Mouse (Mus musculus) kidney, adult 2 months (tissue): Measurements from ENCODE around the gene Ctnna2. TPM values are rescaled to one million over a fixed set of nuclear protein-coding genes. Genes with fewer than 3 reads are reported as not detected.

ENCODE experiments used
- DNase-seq: peaks from one replicate; pipeline ENCODE4 v3.0.0; 2021
- H3K27ac ChIP-seq: fragments of 200-500 bp; 2 replicates; pipeline ENCODE4 v1.5.1; 2012; ENCODE audit warnings: low read depth, low read length, control low read depth, inconsistent platforms; ENCODE audit not compliant: insufficient read depth
- H3K27me3 ChIP-seq: fragments of 200-500 bp; replicated peaks from 2 replicates; pipeline ENCODE4 v1.6.1; 2012; ENCODE audit warnings: mild to moderate bottlenecking, moderate library complexity, low read length, inconsistent platforms; ENCODE audit not compliant: control insufficient read depth, insufficient read depth
- H3K36me3 ChIP-seq: fragments of 200-500 bp; 2 replicates; pipeline ENCODE4 v1.6.1; 2012; ENCODE audit warnings: mild to moderate bottlenecking, moderate library complexity, low read length, inconsistent platforms; ENCODE audit not compliant: control insufficient read depth, insufficient read depth
- H3K4me1 ChIP-seq: fragments of 200-500 bp; 2 replicates; pipeline ENCODE4 v1.6.1; 2011; ENCODE audit warnings: low read length; ENCODE audit not compliant: control insufficient read depth, insufficient read depth
- H3K4me3 ChIP-seq: fragments of 200-500 bp; 2 replicates; pipeline ENCODE4 v1.5.1; 2011; ENCODE audit warnings: mild to moderate bottlenecking, low read depth, low read length, control low read depth; ENCODE audit not compliant: insufficient read depth
- CTCF ChIP-seq: fragments of 200-500 bp; conservative IDR thresholded peaks from 2 replicates; pipeline ENCODE4 v1.5.1; 2011; ENCODE audit warnings: low read depth, mild to moderate bottlenecking, control low read depth, low read length, moderate library complexity, mixed read lengths; ENCODE audit not compliant: insufficient read depth, insufficient read length
- POLR2A ChIP-seq: fragments of 200-500 bp; IDR thresholded peaks from one replicate; pipeline ENCODE4 v1.6.1; 2011; ENCODE audit warnings: low read depth, low read length, control low read depth
- WGBS: fragments of 180-500 bp; shearing (Covaris S2); methylation state at CpG from one replicate; pipeline ENCODE4 v1.1.7; 2018; 5-methylcytosine and 5-hydroxymethylcytosine counted together
- polyA plus RNA-seq: library from polyadenylated mRNA; depleted of rRNA; stranded (reverse); fragments of >200 nt; gene quantifications from 2 replicates; pipeline ENCODE4 v1.2.3, GENCODE M21; 2012

Gene Ctnna2
- polyA plus RNA-seq, 1 experiment = 0.80 TPM

- Histone ChIP-seq H3K36me3 (no peaks in the 10 kb centered on the region), H3K4me1 (no peaks in the 10 kb centered on the region), H3K4me3 (no peak overlapping the region), H3K27me3 (no peaks in the 10 kb centered on the region), H3K27ac (no peak overlapping the region)
- WGBS = 52% methylated on average over 3 of the region's 3 CpGs
- TF ChIP-seq POLR2A (no peak), CTCF (no peak)
- DNase-seq = no peak
Measured at GRCm38 (mm10) chr6:77817116-77817515, 162.4 kb downstream of the Ctnna2 start.

DNA sequence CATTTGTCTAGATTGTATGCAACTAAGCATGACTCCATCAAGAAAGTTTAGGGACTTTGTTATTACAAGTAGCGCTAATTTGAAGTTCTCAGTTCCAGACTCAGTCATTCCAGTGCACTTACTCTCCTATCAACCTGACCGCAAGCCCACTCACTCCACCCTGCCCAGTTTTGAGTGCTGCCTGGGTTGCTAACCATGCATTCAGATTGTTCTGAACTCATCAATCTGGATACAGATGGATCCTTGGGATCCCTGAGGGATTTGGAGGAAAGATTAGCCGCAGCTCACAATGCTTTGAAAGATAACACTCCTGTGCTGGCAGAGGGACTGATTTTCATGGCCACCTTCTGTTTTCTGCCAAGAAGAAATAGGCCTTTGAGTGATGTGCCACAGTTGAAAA, 168.5 kb downstream of the Ctnna2 start:
- DNase-seq = no peak
- H3K36me3 ChIP-seq = no peaks in the 10 kb centered on the region
- H3K27ac ChIP-seq = no peak overlapping the region
- WGBS = 77% methylated on average over 3 of the region's 3 CpGs
- no peak overlapping the region for H3K4me3 ChIP-seq
- TF ChIP-seq POLR2A = no peak
- TF ChIP-seq CTCF = no peak
- H3K4me1 ChIP-seq = no peaks in the 10 kb centered on the region
- no peaks in the 10 kb centered on the region for H3K27me3 ChIP-seq

GRCm38 (mm10) chr6:77802604-77803003, 176.9 kb downstream of the Ctnna2 start:
- TF ChIP-seq POLR2A = no peak
- no peak for TF ChIP-seq CTCF
- WGBS = 89% methylated on average over 3 of the region's 3 CpGs

GRCm38 (mm10) chr6:77783342-77783741, 196.2 kb downstream of the Ctnna2 start:
- 76% methylated on average over 3 of the region's 3 CpGs for WGBS
- DNase-seq = no peak
- Histone ChIP-seq H3K4me1 (no peaks in the 10 kb centered on the region), H3K4me3 (no peak overlapping the region), H3K27ac (no peak overlapping the region), H3K36me3 (no peaks in the 10 kb centered on the region), H3K27me3 (no peaks in the 10 kb centered on the region)
- TF ChIP-seq CTCF = no peak
- no peak for TF ChIP-seq POLR2A

More at GRCm38 (mm10) chr6:77802604-77803003, 176.9 kb downstream of the Ctnna2 start:
- no peaks in the 10 kb centered on the region for H3K36me3 ChIP-seq
- DNase-seq = no peak
- no peak overlapping the region for H3K27ac ChIP-seq
- H3K27me3 ChIP-seq = no peaks in the 10 kb centered on the region
- no peak overlapping the region for H3K4me3 ChIP-seq
- H3K4me1 ChIP-seq = no peaks in the 10 kb centered on the region

DNA sequence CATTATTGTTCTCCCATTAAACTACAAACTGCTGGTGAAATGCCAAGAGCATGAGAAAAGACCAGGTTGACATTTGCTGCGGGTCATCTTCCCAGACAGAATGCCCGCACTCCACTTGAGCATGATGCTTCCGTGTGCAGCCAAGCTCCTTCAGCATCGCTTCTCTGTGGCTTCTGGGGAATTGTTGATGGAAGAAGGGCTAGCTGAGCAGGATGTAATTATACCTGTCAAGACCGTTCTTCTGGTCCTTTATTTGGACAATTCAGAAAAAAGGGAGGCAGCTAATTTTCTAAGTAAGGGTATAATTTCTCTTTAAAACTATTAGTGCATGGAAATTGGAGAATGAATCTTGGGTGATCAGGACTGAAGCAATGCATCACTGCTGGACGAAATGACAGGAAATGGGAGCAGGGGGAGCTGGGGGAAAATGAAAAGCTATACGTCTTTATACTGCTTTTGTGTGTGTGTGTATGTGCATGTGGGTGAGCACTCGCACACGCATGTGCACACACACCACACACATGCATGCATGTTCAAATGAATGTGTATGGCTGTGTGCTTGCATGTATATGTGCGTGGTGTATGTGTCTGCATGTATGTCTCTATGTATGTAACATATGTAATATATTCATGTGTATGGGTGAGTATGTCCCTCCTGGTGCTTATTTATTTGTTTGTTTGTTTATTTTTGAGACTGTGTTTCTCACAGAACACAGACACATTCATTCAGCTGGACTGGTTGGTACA, 211.0 kb downstream of the Ctnna2 start:
- TF ChIP-seq POLR2A (no peak), CTCF (no peak)
- Histone ChIP-seq H3K4me3 (no peak overlapping the region), H3K36me3 (no peaks in the 10 kb centered on the region), H3K27me3 (no peaks in the 10 kb centered on the region), H3K27ac (no peak overlapping the region), H3K4me1 (no peaks in the 10 kb centered on the region)
- 75% methylated on average over 10 of the region's 10 CpGs for WGBS
- no peak for DNase-seq

DNA sequence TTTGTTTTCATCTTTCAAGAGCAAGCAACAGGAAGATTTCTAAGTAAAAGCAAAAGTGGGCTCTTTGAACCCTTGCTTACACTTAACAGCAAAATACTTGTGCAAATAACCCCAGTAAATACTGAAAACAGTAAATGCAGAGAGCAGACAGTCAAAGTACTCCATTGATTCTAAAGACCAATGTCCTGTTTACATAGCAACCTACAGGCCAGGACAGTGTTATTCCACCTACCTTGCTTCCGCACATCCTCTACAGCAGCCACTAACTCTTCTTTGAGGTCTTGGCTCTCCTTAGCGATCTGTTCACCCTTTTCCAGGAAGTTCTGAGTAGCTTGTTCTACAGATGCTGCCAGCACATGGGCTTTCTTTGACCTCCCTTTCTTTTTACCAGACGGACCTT, 221.3 kb downstream of the Ctnna2 start:
- TF ChIP-seq CTCF (no peak), POLR2A (no peak)
- no peak for DNase-seq
- no peak overlapping the region for H3K27ac ChIP-seq
- H3K27me3 ChIP-seq = no peaks in the 10 kb centered on the region
- 78% methylated on average over 3 of the region's 3 CpGs for WGBS
- no peaks in the 10 kb centered on the region for H3K36me3 ChIP-seq
- H3K4me3 ChIP-seq = no peak overlapping the region
- H3K4me1 ChIP-seq = no peaks in the 10 kb centered on the region

DNA sequence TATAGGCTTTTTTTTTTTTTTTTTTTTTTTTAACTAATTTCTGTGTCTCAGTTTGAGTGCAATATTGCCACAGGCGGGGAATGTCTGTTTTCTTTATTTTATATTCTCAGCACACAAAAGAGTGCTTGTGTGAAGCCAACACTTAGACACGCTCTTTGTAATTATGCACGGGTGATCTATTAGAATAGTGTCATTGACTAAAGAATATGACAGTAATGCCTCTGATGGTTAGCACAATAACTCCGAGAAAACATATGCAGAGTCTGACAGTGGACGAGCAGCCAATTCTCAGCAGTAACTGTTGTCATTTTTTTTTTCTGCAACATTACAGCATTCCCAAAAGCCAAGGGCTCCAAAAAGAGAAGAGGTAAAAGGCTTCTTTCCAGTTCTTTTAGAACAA, 234.1 kb downstream of the Ctnna2 start:
- H3K36me3 ChIP-seq = no peaks in the 10 kb centered on the region
- H3K27ac ChIP-seq = no peak overlapping the region
- TF ChIP-seq CTCF = no peak
- TF ChIP-seq POLR2A = no peak
- no peaks in the 10 kb centered on the region for H3K4me1 ChIP-seq
- no peak overlapping the region for H3K4me3 ChIP-seq
- DNase-seq = no peak
- no peaks in the 10 kb centered on the region for H3K27me3 ChIP-seq
- WGBS = 88% methylated on average over 5 of the region's 5 CpGs
